Mouse (Mus musculus) lung, postnatal 0 days (tissue): Measurements from ENCODE around the gene Trim66. TPM values are rescaled to one million over a fixed set of nuclear protein-coding genes. Genes with fewer than 3 reads are reported as not detected.

ENCODE experiments used
- ATAC-seq: fragments of 200-750 bp; cut with Nextera tagmentation; 2 replicates; pipeline ENCODE4 v1.8.0; 2017; ENCODE audit warnings: moderate library complexity
- DNase-seq: peaks from one replicate; pipeline ENCODE4 v3.0.0-alpha.2; 2016; ENCODE audit warnings: low spot score
- H3K27ac ChIP-seq: fragments of 300-500 bp; sonication (generic); 2 replicates; pipeline ENCODE4 v1.5.1; 2014; ENCODE audit warnings: antibody characterized with exemption, mild to moderate bottlenecking, low read length, mixed read lengths
- H3K27me3 ChIP-seq: fragments of 300-500 bp; sonication (generic); replicated peaks from 2 replicates; pipeline ENCODE4 v1.6.1; 2014; ENCODE audit warnings: low read length, mixed read lengths; ENCODE audit not compliant: insufficient read depth
- H3K36me3 ChIP-seq: fragments of 300-500 bp; sonication (generic); 2 replicates; pipeline ENCODE4 v1.6.1; 2014; ENCODE audit warnings: low read length, mixed read lengths; ENCODE audit not compliant: insufficient read depth
- H3K4me1 ChIP-seq: fragments of 300-500 bp; sonication (generic); 2 replicates; pipeline ENCODE4 v1.6.1; 2014; ENCODE audit warnings: antibody characterized with exemption, low read depth, low read length, mixed read lengths; ENCODE audit not compliant: insufficient read depth
- H3K4me2 ChIP-seq: fragments of 300-500 bp; sonication (generic); replicated peaks from 2 replicates; pipeline ENCODE4 v1.6.1; 2014; ENCODE audit warnings: low read depth, mild to moderate bottlenecking, low read length, moderate library complexity, mixed read lengths
- H3K4me3 ChIP-seq: fragments of 300-500 bp; sonication (generic); 2 replicates; pipeline ENCODE4 v1.5.1; 2014; ENCODE audit warnings: low read depth, low read length
- H3K9ac ChIP-seq: fragments of 300-500 bp; sonication (generic); replicated peaks from 2 replicates; pipeline ENCODE4 v1.6.1; 2014; ENCODE audit warnings: low read depth, mild to moderate bottlenecking
- H3K9me3 ChIP-seq: fragments of 300-500 bp; sonication (generic); 2 replicates; pipeline ENCODE4 v1.6.1; 2016; ENCODE audit warnings: low read length, mixed read lengths
- CTCF ChIP-seq: IDR thresholded peaks from 2 replicates; pipeline ENCODE4 v1.5.1; 2016; ENCODE audit warnings: antibody characterized with exemption, mild to moderate bottlenecking
- EP300 ChIP-seq: IDR thresholded peaks from 2 replicates; pipeline ENCODE4 v1.6.1; 2016; ENCODE audit warnings: antibody characterized with exemption, mild to moderate bottlenecking, control low read depth
- WGBS: fragments of 180-500 bp; shearing (Covaris S2); extraction: QIAGEN DNeasy Blood & Tissue Kit; methylation state at CpG from one replicate; pipeline ENCODE4 v1.1.7; 2014; 5-methylcytosine and 5-hydroxymethylcytosine counted together
- polyA plus RNA-seq: library from polyadenylated mRNA; unstranded; fragments of >200 nt; fragmentation: Nextera tagmentation; extraction: Ambion mirVana; gene quantifications from 2 replicates; pipeline ENCODE4 v1.2.1, GENCODE M21; 2015

Trim66 gene
- polyA plus RNA-seq, 1 experiment from 2014 or later = 0.04 TPM

DNA sequence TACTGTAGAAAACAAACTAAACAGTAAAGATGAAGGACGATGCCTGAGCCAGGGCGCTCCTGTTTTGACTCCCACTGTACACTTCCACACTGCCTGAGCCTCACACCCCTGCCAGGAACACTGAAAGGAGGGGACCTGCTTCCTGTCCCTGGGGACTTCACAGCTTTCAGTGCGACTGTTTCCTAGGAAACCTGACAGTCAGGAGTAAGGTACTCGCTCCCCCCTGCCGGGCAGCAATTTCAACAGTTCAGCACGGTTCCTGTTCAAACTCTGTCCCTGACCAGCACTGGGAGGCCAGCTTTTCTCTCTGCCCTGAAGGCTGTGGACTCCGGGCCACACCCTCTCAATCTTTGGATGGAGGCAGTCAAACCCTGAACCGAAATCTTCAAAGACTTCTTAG is 815 bp downstream of the Trim66 start:
- ATAC-seq (no peak), DNase-seq (peak; percentile 14)
- H3K4me1 ChIP-seq = no peaks in the 10 kb centered on the region; the same call in 1 of the 2 replicates
- no peaks in the 10 kb centered on the region for H3K36me3 ChIP-seq
- no peak overlapping the region for H3K27ac ChIP-seq
- H3K9me3 ChIP-seq = no peaks in the 10 kb centered on the region
- H3K27me3 ChIP-seq = no peaks in the 10 kb centered on the region
- H3K4me3 ChIP-seq = no peak overlapping the region
- TF ChIP-seq EP300 (no peak), CTCF (no peak)
- H3K4me2 ChIP-seq = no peak overlapping the region
- WGBS = 7% methylated on average over 8 of the region's 8 CpGs
- H3K9ac ChIP-seq = no peak overlapping the region

DNA sequence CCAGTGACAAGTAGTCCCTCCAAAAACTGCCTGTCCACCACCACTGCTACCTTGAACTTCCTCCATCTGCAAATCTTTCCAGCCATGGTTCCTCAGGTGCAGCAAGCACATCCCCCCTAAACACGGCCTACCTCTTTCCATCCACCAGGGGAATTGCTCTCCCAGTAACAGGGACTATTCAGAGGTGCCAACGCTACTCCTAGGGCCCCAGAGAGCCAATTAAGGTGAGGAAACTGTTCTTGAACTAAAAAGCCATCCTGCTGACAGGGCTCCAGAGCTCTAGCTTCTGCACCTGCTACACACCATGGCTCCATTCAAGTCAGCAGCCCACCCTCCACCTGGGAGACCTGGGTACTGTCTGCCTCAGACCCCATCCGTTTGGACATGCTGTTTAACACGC is 10.4 kb downstream of the Trim66 start:
- Histone ChIP-seq H3K4me2 (no peak overlapping the region), H3K27me3 (no peaks in the 10 kb centered on the region), H3K9me3 (no peaks in the 10 kb centered on the region), H3K36me3 (no peaks in the 10 kb centered on the region), H3K9ac (no peak overlapping the region), H3K27ac (no peak overlapping the region), H3K4me1 (0 out of 2 replicates have a peak, but pooled peaks cover 3% of the 10 kb centered on the region), H3K4me3 (no peak overlapping the region)
- no peak for DNase-seq
- TF ChIP-seq CTCF = no peak
- no peak for TF ChIP-seq EP300
- 60% methylated on average over 4 of the region's 4 CpGs for WGBS
- ATAC-seq = no peak

DNA sequence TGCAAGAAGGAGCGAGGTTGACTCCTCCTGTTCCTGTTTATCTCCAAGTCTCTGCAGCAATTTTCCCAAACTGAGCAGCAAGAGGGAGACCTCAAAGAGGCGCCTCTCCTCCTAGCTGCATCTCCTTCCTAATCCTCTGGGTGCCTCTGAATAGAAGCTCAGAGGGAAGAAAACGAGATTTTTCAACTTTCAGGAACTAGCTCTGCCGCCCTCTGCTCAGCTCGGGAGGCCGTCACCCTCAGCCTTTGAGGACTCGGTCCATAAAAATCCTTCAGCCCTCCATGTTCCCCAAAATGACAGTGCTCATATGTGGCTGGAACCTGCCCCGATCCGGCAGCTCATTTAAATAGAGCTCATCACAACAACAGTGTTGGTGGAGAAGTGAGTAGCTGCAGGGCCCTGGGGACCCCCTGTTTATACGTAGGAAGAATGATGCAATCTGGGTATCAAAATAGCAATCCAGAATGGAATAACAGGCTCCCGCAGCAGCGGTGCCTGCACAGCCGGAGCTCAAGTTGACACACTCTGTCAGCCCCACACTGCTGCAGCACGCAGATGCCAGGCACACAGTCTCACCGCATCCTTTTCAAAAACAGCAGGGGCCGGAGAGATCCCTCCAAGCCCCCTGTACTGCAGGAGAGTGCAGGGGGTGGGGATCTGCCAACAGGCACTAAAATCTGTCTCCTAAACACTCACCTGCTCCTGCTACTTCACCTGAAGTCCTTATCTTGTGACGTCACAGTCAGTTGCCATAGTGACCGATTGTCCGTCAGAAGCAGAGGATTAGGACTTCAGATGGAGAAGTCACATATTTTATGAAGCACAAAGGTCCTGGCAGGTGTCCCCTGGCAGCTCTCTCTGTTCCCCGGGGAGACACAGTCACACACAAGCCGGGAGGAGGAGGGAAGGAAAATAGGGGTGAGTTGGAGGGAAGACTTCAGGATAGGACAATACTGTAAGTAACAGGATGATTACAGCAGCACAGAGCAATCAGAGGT is 14.3 kb downstream of the Trim66 start:
- TF ChIP-seq CTCF (no peak), EP300 (no peak)
- H3K4me1 ChIP-seq = 0 out of 2 replicates have a peak, but pooled peaks cover 3% of the 10 kb centered on the region
- H3K9me3 ChIP-seq = no peaks in the 10 kb centered on the region
- no peak overlapping the region for H3K27ac ChIP-seq
- no peak overlapping the region for H3K9ac ChIP-seq
- H3K27me3 ChIP-seq = no peaks in the 10 kb centered on the region
- H3K4me3 ChIP-seq = no peak overlapping the region
- 19% methylated on average over 21 of the region's 21 CpGs for WGBS
- H3K4me2 ChIP-seq = no peak overlapping the region
- ATAC-seq = peak; percentile 41
- DNase-seq = peak; percentile 28
- H3K36me3 ChIP-seq = no peaks in the 10 kb centered on the region

DNA sequence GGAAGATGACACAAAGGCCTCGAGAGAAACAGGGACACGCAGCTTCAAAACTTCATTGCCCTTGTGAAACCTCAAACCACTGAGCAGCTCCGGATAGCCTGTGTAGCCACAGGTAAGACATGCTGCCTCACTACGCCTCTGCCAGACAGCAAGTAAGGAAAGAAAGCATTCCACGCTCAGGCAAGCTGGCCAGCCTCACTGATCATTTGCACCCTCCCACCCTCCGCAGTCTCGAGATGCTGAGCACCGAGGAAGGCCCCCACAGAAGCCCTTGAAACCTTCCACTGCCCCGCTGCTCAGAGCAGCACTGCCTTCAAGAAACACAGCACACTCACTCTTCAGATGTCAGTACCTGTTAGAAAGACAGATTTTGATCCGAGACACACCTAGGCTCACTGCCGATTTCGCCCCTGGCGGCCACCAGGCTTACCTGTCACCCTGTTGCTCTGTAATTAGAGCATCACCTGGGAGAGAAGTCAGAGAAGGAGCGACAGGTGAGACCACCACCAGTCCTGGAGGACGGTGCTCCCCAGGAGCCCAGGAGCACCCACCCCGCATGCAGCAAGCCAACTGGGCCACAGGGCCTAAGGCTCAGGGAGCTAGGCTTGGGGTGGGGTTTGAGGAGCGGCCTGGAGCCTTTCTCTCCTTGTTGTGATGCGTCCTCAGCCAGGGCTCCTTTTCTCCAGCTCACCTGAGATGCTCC is 15.2 kb downstream of the Trim66 start:
- Histone ChIP-seq H3K9me3 (no peaks in the 10 kb centered on the region), H3K36me3 (no peaks in the 10 kb centered on the region), H3K4me2 (no peak overlapping the region), H3K4me3 (no peak overlapping the region), H3K27me3 (no peaks in the 10 kb centered on the region), H3K4me1 (0 out of 2 replicates have a peak, but pooled peaks cover 3% of the 10 kb centered on the region), H3K27ac (no peak overlapping the region), H3K9ac (no peak overlapping the region)
- TF ChIP-seq CTCF (no peak), EP300 (no peak)
- no peak for DNase-seq
- no peak for ATAC-seq
- 60% methylated on average over 18 of the region's 18 CpGs for WGBS

DNA sequence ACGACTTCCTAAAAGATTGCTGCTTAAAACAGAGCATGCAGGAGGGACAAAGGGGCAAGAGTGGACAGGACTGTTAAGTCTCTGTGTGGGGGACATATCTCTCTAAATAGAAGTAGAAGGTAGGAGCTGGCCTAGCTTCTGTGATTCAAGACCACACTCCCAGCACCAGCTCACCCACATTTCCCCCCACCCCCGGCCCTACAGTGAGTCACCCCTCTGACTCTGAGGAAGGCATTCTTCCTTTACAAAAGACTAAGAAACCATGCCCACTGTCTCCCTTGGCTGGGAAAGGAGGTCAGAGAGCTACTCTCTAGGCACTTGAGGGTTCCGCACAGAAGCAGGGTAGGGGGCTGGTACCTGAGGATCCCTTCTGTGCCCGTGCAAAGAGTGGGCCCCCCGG is 23.7 kb downstream of the Trim66 start:
- 72% methylated on average over 5 of the region's 5 CpGs for WGBS
- ATAC-seq (no peak), DNase-seq (no peak)
- Histone ChIP-seq H3K9me3 (no peaks in the 10 kb centered on the region), H3K4me3 (no peak overlapping the region), H3K36me3 (no peaks in the 10 kb centered on the region), H3K4me1 (no peaks in the 10 kb centered on the region), H3K27me3 (no peaks in the 10 kb centered on the region), H3K27ac (no peak overlapping the region), H3K9ac (no peak overlapping the region), H3K4me2 (no peak overlapping the region)
- TF ChIP-seq CTCF = no peak
- TF ChIP-seq EP300 = no peak

- Histone ChIP-seq H3K4me1 (no peaks in the 10 kb centered on the region), H3K9ac (no peak overlapping the region), H3K27ac (no peak overlapping the region), H3K9me3 (no peaks in the 10 kb centered on the region), H3K27me3 (no peaks in the 10 kb centered on the region), H3K36me3 (no peaks in the 10 kb centered on the region), H3K4me2 (no peak overlapping the region), H3K4me3 (no peak overlapping the region)
- DNase-seq = peak; percentile 33
- ATAC-seq = peak; percentile 37
- 26% methylated on average over 7 of the region's 7 CpGs for WGBS
- TF ChIP-seq CTCF = peak; percentile 37
- no peak for TF ChIP-seq EP300
Observed at GRCm38 (mm10) chr7:109480765-109481197, 27.2 kb downstream of the Trim66 start.
